Mouse (Mus musculus) cerebellum, adult 9-11 months (tissue): ENCODE measurements around the gene Srp72.

Source experiments
- DNase-seq: peaks from one replicate; pipeline ENCODE4 v3.0.0; 2022

Gene Srp72

DNA sequence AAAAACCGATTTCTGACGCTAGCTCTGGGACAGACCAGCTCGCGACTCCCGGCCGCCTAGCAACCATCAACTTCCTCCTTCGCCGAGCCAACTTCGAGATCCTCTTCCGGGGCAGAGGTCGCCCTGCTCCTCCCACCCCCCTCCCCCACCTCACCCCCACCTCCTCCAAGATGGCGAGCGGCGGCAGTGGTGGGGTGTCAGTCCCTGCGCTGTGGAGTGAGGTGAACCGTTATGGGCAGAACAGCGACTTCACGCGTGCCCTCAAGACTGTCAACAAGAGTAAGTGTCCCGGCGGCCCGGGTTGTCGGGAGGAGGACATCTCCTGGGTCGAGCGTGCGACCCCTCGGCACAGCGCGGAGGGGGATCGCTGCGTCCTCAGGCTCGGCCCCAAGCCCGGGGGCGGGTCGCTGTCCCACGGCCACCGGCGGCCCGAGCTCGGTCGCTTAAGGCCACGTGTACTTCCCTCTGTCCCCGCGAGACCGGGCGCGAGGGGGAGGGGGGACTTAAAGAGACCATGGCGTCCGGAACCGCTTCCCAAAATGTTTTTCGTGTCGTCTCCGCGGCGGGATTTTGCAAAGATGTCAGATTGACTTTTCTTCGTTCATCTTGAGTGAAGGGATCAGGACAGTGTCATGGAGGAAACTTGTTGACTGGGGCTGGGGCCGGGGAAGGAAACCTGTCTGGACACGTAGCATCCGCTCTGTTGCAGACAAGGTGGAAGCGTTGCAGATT, at the start of gene Srp72:
Srp72 (plus strand) TSS at position 130 of the 732 bp plus-strand sequence.
- peak; percentile 85 for DNase-seq

DNA sequence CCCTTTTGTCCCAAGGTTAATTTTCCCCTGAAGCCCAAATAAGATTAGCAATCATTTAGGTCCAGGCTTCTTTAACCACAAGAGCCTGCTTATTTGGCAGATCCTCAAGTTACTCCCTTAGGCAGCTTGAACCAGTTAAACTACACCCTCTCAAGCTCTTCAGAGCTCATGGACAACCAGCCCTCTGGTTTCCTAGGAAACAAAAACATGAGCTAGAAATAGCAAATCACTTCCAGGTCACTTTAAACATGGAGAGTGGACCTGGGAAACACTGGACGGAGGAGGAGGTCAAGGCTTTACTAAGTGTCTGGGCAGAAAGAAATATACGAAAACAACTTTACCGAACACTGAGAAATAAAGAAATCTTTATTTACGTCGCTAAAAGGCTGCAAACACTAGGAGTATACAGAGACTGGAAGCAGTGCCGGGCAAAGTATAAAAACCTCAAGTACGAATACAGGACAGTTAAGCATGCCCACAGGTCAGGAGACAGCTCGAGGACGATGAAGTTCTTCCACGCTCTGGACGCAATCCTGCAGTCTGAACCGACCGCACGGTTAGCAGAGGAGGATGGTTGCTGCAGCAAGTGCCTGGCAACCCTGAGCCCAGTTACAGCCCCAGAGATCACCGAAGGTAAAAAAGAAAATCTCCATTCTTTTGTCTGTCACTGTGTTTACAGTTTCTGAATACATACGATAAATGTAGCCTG, 46.2 kb upstream of the Srp72 start:
- DNase-seq: no peak

DNA sequence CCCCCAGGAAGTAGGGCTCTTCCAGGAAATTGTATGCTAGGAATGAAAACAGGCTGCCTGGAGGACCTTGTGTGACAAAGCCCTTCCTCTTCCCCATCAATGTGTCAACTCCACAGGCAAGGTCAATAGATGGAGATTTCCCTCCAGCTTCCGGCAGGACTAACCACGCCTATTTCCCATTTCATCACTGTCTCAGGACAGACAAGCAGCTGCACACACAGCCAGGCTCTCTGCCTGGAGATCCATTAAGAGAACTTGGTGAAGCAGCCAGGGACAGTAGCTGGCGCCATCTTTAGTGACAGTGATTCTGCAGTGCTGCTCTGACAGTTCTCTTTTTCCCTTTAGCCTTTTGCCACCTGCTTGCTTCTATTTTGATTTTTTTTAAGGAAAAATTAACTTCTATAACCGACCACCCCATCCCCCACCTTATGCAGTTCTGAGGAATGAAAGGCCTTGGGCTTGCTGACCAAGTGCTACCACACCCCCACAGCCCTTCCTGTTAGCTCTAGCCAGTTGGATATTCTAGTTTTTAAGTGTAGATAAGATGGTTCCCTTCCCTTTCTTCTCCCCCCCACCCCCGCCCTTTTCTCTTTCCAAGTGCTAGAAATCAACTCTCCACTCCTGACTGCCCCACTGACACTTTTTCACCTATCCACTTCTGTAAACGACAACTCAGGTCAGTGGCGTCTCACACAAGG, 45.2 kb upstream of the Srp72 start:
- DNase-seq: no peak

DNA sequence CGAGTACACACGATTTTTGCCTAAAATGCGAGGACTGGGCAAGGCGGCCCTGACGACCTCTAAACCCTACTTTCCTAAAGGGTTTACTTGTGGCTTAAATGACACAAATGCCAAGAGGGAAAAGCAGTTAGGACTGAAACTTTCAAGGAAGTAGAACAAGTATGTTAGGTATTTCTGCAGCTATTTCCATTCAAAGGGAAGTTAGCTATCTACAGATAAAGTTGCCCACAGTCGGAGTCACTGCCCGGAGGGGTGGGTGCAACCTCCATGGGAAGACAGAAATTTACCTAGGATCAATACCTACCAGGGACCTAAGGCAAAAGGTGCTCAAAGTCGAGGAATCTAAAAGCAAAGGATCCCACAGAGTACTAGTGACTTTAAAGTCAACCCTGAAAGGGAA, 34.8 kb upstream of the Srp72 start:
- no peak for DNase-seq

DNA sequence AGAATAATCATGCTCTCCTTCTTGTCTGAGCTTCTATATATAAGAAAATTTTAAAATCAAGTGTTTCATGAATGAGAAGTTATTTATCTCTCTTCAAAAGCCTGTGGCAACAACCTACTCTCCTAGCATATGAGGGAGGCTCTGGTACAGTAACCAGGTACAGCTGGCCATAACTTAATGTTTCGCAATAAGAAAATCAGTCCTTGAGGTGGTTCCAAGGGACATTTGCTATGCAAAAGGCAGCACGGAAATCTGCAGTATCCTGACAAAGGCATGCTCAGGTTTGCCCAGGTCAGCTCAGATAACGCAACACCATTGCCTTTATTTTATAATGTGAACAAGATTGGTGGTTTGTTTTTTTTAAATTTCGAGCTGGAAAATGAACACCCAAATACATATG, 32.5 kb upstream of the Srp72 start:
- DNase-seq: no peak

DNA sequence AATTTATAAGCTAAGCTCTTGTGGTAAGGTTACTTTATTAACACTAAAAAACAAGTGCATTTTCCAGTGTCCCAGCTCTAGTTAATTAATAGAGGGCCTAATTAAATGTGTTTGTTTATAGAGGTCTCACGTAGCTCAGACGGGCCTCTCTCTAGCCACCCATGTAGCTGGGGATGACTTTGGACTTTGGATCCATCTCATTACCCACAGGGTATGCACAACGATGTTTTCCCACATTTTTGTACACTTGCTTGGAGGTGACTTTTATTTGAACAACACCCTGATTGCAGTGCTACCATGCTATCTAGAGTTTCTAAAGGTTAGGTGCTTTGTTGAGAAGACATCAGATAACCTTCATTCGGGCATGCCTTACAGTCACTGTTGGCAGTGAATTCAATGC, 32.0 kb upstream of the Srp72 start:
- DNase-seq: no peak

DNA sequence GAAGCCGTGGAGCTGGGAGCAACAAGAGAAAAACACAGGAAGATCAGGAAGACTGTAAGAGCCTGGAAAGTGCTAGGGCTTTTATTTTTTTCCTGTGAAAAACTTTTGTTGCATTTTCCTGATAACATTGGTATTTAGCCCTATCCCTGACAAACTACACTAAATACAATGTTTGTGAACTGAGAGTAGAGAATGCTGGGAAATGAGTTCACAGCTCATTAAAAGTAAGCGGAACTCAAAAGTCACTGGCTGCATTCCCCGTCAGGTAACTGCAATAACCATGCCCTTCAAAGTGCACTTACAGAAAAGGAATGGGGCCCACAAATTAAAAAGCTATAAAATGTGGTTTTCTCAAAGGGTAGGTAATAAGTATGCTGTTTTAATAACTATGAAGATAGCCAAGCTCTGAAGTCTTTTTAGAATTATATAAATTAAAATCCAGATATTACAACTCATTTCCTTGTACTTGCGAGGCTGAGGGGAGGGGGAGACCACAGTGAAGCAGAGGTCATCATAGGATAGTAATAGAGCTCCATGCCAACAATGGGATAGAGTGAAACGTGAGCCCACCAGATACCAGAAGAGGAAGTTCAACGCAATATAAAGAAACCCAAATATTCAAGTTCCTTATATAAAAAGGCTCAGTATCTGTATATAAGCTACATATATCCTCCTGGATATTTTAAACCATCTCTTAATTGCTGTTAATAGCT, 29.4 kb upstream of the Srp72 start:
- no peak for DNase-seq

DNA sequence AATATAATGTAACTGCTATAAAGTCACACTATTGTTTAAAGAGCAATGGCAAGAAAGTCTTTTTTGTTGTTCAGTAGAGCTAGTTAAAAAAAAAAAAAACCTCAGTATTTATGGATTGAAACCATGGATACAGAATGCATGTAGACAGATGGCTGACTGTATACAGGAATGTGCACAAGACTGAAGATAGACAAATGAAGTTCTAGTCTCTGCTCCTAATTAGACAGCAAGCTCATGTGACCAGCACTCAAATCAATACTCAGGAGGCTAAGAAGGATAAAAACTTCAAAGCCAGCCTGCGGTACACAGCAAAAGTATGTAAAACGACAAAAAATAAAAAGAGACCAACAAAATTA, 28.8 kb upstream of the Srp72 start:
- no peak for DNase-seq

DNA sequence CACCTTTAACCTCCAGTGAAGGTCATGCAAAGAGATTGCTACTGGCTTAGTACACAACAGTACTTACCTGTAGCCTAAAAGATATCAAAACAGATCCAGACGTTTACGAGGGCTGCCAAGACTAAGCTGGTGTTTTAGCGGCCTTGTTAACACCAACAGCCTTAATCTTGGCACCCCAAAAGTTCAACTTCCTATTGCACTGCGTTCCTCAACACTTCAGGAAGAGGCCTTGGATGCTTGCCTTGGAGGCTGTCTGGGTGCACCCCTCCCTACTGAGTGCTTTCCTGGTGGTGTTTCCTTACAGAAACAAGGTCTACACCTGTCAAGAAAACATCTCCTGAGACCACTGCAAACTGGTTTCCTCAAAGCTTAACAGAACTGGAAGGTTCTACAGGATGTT, 27.3 kb upstream of the Srp72 start:
- no peak for DNase-seq

DNA sequence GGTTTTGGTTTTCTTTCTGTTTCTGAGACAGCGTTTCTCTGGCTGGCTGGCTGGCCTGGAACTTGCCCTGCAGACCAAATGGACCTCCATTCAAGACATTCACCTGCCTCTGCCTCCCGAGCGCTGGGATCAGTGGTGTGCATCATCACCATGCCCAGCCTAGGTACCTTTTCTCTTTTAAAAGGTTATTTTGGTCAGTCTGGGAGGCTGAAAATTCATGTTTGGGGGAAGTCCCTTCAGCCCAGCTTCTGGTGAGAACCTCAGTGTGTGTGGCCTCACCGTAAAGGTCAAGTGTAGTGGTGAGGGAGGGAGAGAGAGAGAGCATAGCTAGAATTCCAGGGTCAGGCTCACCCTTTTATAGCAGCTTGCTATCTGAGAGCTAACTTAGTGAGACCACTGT, 26.7 kb upstream of the Srp72 start:
- DNase-seq: no peak

DNA sequence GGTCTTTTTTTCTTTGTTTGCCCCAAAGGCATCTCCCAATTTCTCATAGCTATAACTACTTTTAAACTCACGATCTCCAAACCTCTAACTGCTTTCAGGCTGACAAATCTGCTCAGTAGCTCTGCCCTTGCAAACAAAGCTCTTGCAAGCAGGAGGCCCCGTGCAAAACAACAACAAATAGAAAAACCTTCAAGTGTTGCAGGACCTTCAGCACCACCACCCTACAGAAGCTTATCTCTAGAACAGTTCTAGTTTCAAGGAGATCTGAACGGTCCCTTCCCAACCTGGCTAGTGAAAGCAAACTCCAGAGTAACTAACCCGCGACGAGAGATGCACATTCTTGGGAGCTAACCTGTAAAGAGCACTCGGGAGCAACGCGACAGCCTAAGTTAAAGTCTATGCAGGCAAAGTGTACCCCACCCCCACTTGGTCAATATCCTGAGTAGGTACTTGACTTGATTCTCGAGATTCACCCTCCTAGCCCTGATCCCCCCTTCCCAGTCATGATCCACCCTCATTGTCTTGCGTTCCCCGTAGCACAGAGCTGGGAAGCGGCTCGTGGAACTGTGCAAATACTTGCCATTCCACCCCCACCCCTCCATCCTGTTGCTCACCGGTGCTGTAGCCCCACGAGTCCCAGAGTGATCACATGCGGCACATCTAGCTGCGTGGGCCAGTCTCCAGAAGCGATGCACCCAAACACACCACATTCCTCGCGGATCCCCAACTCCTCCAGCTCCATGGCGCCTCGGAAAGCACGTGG, 24.0 kb upstream of the Srp72 start:
- DNase-seq: no peak

DNA sequence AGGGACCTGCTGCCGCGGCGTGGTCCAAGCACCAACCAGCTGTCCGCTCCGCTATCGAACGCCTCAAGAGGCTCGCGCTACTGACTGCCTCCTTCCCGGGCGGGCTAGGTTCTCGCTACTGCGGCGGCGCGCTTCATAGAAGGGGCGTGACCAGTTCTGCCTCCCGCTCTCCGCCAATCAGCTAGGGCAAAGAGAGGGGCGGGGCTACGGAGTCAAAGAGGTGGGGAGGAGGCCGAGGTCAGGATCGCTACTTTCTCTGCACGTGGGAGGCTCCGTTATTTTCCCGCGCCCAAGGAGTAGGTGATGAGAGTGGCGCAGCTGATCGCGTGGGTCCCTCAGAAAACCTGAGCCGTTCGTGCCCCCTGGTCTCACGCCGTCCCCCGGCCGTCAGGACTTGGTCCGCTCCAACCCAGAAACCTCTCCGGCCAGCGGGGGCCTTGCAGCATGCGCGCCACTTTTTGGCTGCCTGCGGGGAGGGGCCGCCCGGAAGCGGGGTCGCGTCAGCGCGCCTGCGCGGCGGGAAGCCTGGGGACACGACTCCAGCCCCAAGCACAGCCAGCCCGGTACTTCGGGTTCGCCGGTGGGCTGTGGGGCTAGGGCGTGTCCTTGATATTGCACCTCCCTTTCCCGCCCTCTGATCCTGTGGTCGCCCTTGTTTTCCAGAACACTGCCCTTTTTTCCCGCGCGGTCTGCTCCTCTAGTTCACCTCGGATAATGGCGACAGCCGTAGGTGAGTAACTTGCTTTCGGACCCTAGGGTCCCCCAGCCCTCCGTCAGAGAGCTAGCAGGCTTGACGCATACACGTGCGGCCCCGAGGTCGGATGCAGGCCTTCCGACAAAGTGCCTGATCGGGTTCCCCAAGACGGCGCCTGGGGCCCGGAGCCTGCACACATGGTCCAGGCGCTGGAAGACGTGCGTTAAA, 23.1 kb upstream of the Srp72 start, which contains the start of the genes Paics and Ppat:
Paics (plus strand) TSS at position 202 of the 922 bp plus-strand sequence.
Ppat (minus strand) TSS at position 473 of the 922 bp plus-strand sequence.
- peak; percentile 98 for DNase-seq

DNA sequence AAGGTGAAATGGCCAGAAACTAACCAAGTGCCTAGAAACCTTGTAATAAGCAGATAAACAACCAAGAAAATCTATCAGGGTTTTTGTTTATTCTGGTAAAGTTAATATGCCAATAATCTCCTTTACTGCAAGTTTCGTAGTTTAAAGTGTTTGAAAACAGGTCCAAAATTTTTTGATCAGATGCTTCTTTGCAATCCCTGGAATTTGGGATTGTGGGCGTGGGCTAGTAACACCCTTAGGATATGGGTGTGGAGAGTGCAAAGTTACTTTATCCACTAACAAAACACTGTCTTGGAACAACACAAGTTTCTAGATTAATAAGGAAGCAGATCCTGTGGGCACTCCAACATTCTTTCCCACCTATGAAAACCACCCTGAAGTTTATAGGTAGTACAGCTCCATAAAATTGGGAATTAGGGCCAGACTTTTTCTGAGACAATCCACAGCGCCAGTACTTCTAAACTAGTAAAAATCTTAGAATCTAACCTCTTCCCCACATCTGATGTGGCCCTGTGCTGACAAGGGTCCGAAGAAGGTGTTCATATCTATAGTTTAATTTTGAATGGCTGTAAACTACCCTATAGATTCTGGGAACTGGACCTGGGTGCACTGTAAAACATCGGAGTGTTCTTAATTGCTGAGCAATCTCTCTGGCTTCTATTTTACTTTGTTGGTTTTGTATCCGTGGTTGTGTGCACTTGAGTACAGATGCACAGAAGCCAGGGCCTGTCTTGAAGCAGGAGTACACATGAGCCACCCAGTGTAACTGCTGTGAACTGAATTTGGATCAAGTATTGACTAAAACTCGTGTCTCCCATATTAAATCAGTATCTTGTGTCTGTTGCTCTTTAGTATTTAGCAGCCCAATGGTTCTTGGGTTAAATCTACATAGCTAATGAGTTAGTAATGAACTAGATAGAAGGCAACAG, 22.1 kb upstream of the Srp72 start:
- no peak for DNase-seq

DNA sequence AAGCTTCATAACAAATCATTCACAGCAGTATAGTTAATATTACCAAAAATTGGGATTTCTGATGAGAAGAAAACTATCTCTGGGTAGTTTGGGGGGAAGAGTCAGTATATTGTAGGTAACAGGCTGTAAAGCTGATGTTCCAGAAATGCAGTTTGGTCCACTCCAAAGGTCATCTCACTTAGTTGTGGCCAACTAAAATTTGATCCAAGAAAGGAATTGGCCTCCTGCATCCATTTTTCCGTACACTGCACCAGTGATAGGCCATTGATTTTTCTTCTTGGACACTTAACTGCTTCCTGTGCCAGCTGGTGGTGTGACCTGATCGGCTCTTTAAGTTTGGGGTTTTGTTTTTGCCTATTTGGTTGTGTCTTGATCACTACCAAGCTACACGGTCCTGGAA, 20.7 kb upstream of the Srp72 start:
- DNase-seq: no peak

DNA sequence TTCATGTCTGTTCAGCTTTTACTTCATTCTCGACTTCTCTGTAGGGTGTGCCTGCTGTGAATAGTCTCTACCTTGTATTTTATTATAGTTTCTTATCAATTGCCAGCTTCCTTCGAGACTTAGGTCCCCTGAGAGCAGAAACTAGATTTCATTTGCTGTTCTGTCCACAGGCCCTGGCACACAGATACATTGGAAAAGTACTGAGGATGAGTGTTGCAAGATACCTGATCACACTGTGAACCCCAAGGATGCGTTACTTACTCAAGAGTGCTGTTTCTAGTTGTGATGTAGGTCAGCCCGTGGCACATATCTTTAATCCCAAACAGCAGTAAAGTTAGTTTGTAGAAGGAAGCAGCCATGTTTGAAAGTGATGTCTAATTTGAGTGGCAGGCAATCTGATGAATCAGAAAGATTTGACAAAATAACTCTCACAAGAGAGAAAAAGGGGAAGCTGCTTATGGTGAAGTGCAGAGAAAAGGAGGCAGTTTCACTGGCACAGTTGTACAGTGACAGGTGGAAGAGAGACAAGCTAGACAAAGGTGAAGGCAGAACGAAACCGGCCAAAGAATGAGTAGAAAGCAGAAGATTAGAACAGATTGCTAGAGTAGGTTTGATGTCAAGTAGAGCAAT, 20.1 kb upstream of the Srp72 start:
- DNase-seq: no peak

DNA sequence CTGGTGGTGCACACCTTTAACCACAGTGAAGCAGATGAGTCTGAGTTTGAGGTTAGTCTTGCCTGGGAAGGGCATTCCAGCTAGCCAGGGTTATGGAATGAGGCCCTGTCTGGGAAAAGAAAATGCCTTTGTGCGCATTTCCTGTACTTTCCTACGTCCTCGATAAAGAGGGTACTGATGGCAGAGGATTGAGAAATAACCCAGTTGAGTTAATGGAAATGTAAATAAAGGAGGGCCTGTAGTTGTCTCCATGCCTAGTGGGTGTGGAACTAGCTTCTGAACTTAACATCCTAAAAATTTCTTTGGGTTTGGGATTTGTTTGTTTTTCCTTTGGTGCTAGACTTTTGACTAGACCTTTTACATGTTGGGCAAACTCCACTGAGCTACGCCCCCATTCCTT, 19.0 kb upstream of the Srp72 start:
- no peak for DNase-seq

DNA sequence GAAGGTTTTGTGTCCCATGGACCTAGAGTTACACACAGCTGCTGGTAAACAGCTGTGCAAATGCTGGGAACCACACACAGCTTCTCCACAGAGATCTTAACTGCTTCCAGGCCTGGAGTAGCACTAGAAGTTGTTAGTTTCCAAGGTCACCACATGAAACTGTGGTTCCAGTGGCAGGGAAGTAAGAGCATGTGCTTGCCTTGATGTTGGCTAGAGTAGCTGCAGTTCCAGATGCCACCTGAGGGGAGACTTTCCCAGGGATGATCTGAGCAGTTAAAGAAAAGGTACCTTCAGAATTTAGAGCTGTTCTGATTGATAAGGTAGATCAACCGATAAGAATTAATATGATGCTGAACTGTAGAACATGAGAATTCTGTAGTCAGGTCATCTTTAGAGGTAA, 16.5 kb upstream of the Srp72 start:
- DNase-seq: no peak

DNA sequence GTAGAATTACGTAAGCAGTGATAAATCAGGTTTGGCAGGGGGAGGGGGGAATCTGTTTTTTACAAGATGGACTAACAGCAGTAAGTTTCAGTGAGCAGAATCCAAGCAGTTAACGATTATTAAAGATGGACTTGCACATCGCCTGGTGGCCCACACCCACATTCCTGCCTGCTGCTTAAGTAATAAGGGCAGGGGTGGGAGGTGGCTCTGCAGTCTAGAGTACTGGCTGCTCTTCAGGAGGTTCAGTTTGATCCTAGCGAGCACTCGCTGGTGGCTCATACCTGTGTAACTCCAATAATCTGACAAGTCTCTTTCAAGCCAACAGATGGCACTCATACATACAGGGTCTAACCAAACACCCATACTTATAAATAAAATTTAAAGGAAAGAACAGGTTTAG, 14.9 kb upstream of the Srp72 start:
- DNase-seq: no peak

DNA sequence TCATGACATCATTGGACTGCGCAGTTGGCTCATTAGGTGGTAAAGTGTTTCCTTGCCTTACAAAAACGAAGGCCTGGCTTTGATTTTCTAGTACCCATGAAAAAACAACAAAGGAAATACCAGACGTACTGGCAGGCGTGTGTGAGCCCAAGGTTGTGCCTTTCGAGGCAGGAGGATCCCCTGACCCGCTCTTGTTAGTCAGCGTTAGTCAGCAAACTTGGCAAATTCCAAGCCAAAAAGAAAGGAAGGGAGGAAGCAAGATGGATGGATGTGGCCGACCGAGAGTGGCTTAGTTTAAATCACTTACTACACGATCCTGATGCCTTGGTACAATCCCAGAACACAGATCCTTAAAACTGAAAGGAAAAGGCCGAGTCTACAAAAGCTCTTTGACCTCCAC, 11.9 kb upstream of the Srp72 start:
- DNase-seq: no peak

DNA sequence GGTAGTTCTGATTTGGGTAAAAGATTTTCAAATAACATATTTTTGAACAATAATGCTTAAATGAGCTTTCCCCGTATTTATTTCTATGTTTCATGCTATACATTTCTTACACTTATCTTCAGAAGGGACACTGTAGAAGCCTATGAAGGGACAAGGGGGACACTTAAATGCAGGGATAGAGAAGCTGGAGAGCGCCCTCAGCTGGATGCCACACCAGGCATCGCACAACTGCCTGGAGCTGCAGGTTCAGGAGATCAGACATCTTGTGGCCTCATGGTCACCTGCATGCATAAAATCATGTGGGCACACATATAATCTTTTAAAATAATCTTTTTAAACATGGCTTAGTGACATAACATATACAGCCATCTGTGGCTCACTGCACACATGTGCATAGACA, 9.8 kb upstream of the Srp72 start:
- DNase-seq: no peak
